Mouse (Mus musculus): ENCODE data around the gene Acin1. TPM values are rescaled to one million over a fixed set of nuclear protein-coding genes. Genes with fewer than 3 reads are reported as not detected.

Acin1 gene
- polyA plus RNA-seq, 1 experiment from 2014 or later, result 109 TPM

GRCm38 (mm10) chr14:54686063-54686521 is 639 bp downstream of the Acin1 start, which contains the start of gene 1700123O20Rik:
1700123O20Rik (plus strand) TSS chr14:54686216.
- peak within 1 kb of the TSS; percentile 95 for H3K9ac ChIP-seq (ENCODE audit: low read depth, low read length)
- peak within 1 kb of the TSS; percentile 97 for H3K27ac ChIP-seq (ENCODE audit: low read depth, low read length)
- H3K27me3 ChIP-seq (replicated peaks; ENCODE audit: control insufficient read depth, insufficient read depth, low read length), result no peaks in the 10 kb centered on the region
- peak within 1 kb of the TSS; percentile 82 for H3K4me3 ChIP-seq (ENCODE audit: low read depth, low read length)
- DNase-seq (ENCODE audit: low spot score) (no peak), ATAC-seq (replicated peaks; ENCODE audit: low FRiP score) (peak; percentile 82)
- 1% methylated on average over 41 of the region's 41 CpGs for WGBS
- no peaks in the 10 kb centered on the region for H3K9me3 ChIP-seq (ENCODE audit: control insufficient read depth, low read length)
- peak within 1 kb of the TSS; percentile 76 for H3K4me2 ChIP-seq
- peaks cover 19% of the 10 kb centered on the region for H3K4me1 ChIP-seq (replicated peaks; ENCODE audit: control insufficient read depth, insufficient read depth, low read length)
- peaks cover 27% of the 10 kb centered on the region; the same call in 1 of the 2 replicates for H3K36me3 ChIP-seq (ENCODE audit: control insufficient read depth, insufficient read depth, low read length)

- H3K27ac ChIP-seq (ENCODE audit: low read depth, low read length), result peak overlapping the region; percentile 97
- DNase-seq (ENCODE audit: low spot score), result no peak
- peak overlapping the region; percentile 82 for H3K4me3 ChIP-seq (ENCODE audit: low read depth, low read length)
- no peaks in the 10 kb centered on the region for H3K9me3 ChIP-seq (ENCODE audit: control insufficient read depth, low read length)
- peaks cover 21% of the 10 kb centered on the region; the same call in 1 of the 2 replicates for H3K36me3 ChIP-seq (ENCODE audit: control insufficient read depth, insufficient read depth, low read length)
- ATAC-seq (replicated peaks; ENCODE audit: low FRiP score), result no peak
- H3K4me2 ChIP-seq, result peak overlapping the region; percentile 76
- peak overlapping the region; percentile 95 for H3K9ac ChIP-seq (ENCODE audit: low read depth, low read length)
- 5% methylated on average over 8 of the region's 8 CpGs for WGBS
- no peaks in the 10 kb centered on the region for H3K27me3 ChIP-seq (replicated peaks; ENCODE audit: control insufficient read depth, insufficient read depth, low read length)
- H3K4me1 ChIP-seq (replicated peaks; ENCODE audit: control insufficient read depth, insufficient read depth, low read length), result peaks cover 19% of the 10 kb centered on the region
These were observed 1.3 kb downstream of the Acin1 start for GRCm38 (mm10) chr14:54685471-54685870.

DNA sequence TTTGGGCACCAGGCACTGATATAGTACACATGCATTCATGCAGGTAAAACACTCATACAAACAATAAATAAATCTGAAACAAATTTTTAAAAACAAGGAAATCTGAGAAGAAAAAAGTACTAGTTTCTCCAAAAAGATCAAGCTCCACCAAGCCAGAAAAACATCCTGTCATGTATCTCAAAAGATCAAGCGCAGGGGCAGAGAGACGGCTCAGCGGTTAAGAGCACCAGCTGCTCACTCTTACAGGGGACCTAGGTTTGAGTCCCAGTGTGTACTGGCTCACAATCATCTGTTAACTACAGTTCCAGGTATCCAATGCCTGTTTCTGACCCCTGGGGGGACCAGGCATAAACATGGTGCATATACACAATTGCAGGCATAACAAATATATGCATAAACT is 4.3 kb downstream of the Acin1 start:
- no peak overlapping the region; the same call in 1 of the 2 replicates for H3K4me2 ChIP-seq
- no peak overlapping the region for H3K27ac ChIP-seq (ENCODE audit: low read depth, low read length)
- peaks cover 21% of the 10 kb centered on the region; the same call in 1 of the 2 replicates for H3K36me3 ChIP-seq (ENCODE audit: control insufficient read depth, insufficient read depth, low read length)
- no peaks in the 10 kb centered on the region for H3K9me3 ChIP-seq (ENCODE audit: control insufficient read depth, low read length)
- no peak for DNase-seq (ENCODE audit: low spot score)
- no peak for ATAC-seq (replicated peaks; ENCODE audit: low FRiP score)
- H3K4me3 ChIP-seq (ENCODE audit: low read depth, low read length), result no peak overlapping the region
- 88% methylated on average over 3 of the region's 3 CpGs for WGBS
- H3K9ac ChIP-seq (ENCODE audit: low read depth, low read length), result no peak overlapping the region
- H3K27me3 ChIP-seq (replicated peaks; ENCODE audit: control insufficient read depth, insufficient read depth, low read length), result no peaks in the 10 kb centered on the region
- peaks cover 18% of the 10 kb centered on the region for H3K4me1 ChIP-seq (replicated peaks; ENCODE audit: control insufficient read depth, insufficient read depth, low read length)

GRCm38 (mm10) chr14:54678657-54679304 is 8.0 kb downstream of the Acin1 start:
- Histone ChIP-seq H3K9me3 (ENCODE audit: control insufficient read depth, low read length) (no peaks in the 10 kb centered on the region), H3K27me3 (replicated peaks; ENCODE audit: control insufficient read depth, insufficient read depth, low read length) (no peaks in the 10 kb centered on the region), H3K4me1 (replicated peaks; ENCODE audit: control insufficient read depth, insufficient read depth, low read length) (0 out of 2 replicates have a peak, but pooled peaks cover 7% of the 10 kb centered on the region), H3K36me3 (ENCODE audit: control insufficient read depth, insufficient read depth, low read length) (peaks cover 36% of the 10 kb centered on the region), H3K9ac (ENCODE audit: low read depth, low read length) (no peak overlapping the region), H3K4me2 (no peak overlapping the region), H3K27ac (ENCODE audit: low read depth, low read length) (no peak overlapping the region), H3K4me3 (ENCODE audit: low read depth, low read length) (no peak overlapping the region)
- ATAC-seq (replicated peaks; ENCODE audit: low FRiP score) (no peak), DNase-seq (ENCODE audit: low spot score) (no peak)
- 83% methylated on average over 16 of the region's 16 CpGs for WGBS

DNA sequence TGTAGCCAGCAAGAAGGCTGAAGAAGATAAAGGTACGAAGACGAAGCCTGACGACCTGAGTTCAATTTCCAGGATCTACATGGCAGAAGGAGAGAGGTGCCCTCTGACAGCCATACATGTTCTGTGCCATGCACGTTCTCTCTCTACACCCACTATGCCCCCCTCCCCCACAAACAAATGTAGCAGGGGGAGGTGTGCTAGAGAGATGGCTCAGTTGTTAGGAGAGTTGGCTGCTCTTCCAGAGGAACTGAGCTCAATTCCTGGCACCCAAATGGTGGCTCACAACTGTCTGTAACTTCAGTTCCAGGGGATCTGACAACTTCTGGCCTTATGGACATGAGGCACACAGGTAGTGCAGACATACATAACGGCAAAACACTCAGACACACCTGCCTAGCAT is 10.4 kb downstream of the Acin1 start:
- no peak overlapping the region for H3K9ac ChIP-seq (ENCODE audit: low read depth, low read length)
- WGBS, result 95% methylated on average over 5 of the region's 5 CpGs
- DNase-seq (ENCODE audit: low spot score), result no peak

DNA sequence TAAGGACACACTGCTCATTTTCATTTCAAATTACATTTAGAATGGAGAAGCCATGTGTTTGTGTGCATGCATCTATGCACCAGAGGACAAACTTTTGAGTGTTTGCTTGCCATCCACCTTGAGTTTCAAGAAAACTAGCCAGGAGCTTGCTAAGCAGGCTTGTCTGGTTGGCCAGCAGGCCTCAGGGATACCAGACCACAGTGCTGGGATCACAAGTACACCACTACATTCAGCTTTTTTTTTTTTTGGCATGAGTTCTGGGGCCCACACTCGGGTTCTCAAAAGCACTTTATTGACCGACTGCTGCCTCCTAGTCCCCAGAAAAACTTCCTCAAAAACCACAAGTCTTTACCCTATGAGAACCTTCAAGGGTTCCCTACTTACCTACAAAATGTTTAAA is 12.4 kb downstream of the Acin1 start:
- no peak for DNase-seq (ENCODE audit: low spot score)
- Histone ChIP-seq H3K27ac (ENCODE audit: low read depth, low read length) (no peak overlapping the region), H3K4me1 (replicated peaks; ENCODE audit: control insufficient read depth, insufficient read depth, low read length) (0 out of 2 replicates have a peak, but pooled peaks cover 3% of the 10 kb centered on the region), H3K36me3 (ENCODE audit: control insufficient read depth, insufficient read depth, low read length) (peaks cover 30% of the 10 kb centered on the region), H3K9ac (ENCODE audit: low read depth, low read length) (no peak overlapping the region), H3K27me3 (replicated peaks; ENCODE audit: control insufficient read depth, insufficient read depth, low read length) (no peaks in the 10 kb centered on the region), H3K4me3 (ENCODE audit: low read depth, low read length) (no peak overlapping the region), H3K9me3 (ENCODE audit: control insufficient read depth, low read length) (no peaks in the 10 kb centered on the region), H3K4me2 (no peak overlapping the region)
- no peak for ATAC-seq (replicated peaks; ENCODE audit: low FRiP score)
- WGBS, result 68% methylated on average over 2 of the region's 2 CpGs

More for the DNA sequence above, 10.4 kb downstream of the Acin1 start:
- peaks cover 29% of the 10 kb centered on the region for H3K36me3 ChIP-seq (ENCODE audit: control insufficient read depth, insufficient read depth, low read length)
- no peak overlapping the region for H3K4me2 ChIP-seq
- H3K27ac ChIP-seq (ENCODE audit: low read depth, low read length), result no peak overlapping the region
- H3K9me3 ChIP-seq (ENCODE audit: control insufficient read depth, low read length), result no peaks in the 10 kb centered on the region
- H3K4me1 ChIP-seq (replicated peaks; ENCODE audit: control insufficient read depth, insufficient read depth, low read length), result 0 out of 2 replicates have a peak, but pooled peaks cover 3% of the 10 kb centered on the region
- no peaks in the 10 kb centered on the region for H3K27me3 ChIP-seq (replicated peaks; ENCODE audit: control insufficient read depth, insufficient read depth, low read length)
- no peak for ATAC-seq (replicated peaks; ENCODE audit: low FRiP score)
- no peak overlapping the region for H3K4me3 ChIP-seq (ENCODE audit: low read depth, low read length)

DNA sequence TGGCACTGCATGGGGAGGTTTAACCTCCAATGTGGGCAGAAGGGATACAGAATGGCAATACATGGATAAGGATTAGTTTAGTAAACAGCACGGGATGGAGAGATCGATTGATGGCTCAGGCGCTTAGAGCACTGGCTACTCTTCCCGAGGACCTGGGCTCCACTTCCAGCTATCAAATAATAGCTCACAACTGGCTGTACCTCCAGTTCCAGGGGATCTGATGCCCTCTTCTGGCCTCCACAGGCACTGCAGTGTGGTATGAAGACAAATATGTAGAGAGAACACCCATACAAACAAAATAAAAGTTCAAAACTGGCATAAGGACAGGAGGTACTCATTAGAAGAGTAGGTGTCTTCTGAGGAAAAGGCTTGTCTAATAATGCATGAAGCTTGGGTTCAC is 17.4 kb downstream of the Acin1 start:
- Histone ChIP-seq H3K9me3 (ENCODE audit: control insufficient read depth, low read length) (no peaks in the 10 kb centered on the region), H3K9ac (ENCODE audit: low read depth, low read length) (no peak overlapping the region), H3K27ac (ENCODE audit: low read depth, low read length) (no peak overlapping the region), H3K27me3 (replicated peaks; ENCODE audit: control insufficient read depth, insufficient read depth, low read length) (no peaks in the 10 kb centered on the region), H3K4me3 (ENCODE audit: low read depth, low read length) (no peak overlapping the region), H3K4me1 (replicated peaks; ENCODE audit: control insufficient read depth, insufficient read depth, low read length) (no peaks in the 10 kb centered on the region), H3K4me2 (no peak overlapping the region), H3K36me3 (ENCODE audit: control insufficient read depth, insufficient read depth, low read length) (peaks cover 31% of the 10 kb centered on the region)
- ATAC-seq (replicated peaks; ENCODE audit: low FRiP score) (no peak), DNase-seq (ENCODE audit: low spot score) (no peak)
- 69% methylated on average over 4 of the region's 4 CpGs for WGBS

DNA sequence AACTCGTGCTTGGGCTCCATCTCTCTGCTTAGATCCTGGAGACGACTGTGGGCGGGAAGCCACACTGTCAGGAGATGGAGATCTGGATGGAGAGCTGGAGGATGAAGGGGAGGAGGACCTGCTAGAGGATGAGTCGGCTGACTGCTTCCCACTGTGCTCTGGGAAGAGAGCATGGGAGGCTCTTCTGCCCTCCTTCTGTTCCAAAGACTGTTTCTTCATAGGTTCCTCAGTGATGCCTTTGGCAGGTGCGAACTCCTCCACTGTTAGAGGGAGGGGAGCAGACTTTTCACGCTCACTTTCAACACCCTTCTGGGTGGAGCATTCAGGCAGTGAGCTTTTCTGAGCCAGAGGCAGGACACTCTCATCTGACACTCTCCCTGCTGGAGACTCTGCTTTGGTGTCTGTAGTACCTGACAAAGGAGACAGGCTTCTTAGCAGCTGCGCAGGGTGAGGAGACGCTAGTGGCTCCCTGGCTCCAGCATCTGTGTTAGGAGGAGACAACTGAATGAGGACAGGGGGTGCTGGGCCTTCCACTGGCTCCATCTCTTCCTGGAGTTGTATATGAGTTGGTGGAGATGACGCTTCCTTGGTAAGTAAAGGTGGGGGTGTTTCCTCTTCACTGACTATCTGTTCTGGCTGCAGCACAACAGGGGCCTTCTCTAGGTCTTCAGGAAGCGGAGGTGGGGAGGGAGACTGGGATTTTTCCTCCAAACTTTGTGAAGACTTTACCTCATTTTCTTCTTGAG is 22.1 kb downstream of the Acin1 start:
- ATAC-seq (replicated peaks; ENCODE audit: low FRiP score) (no peak), DNase-seq (ENCODE audit: low spot score) (no peak)
- Histone ChIP-seq H3K27me3 (replicated peaks; ENCODE audit: control insufficient read depth, insufficient read depth, low read length) (no peaks in the 10 kb centered on the region), H3K27ac (ENCODE audit: low read depth, low read length) (no peak overlapping the region), H3K36me3 (ENCODE audit: control insufficient read depth, insufficient read depth, low read length) (peaks cover 49% of the 10 kb centered on the region), H3K4me2 (no peak overlapping the region), H3K9ac (ENCODE audit: low read depth, low read length) (no peak overlapping the region), H3K4me3 (ENCODE audit: low read depth, low read length) (no peak overlapping the region), H3K4me1 (replicated peaks; ENCODE audit: control insufficient read depth, insufficient read depth, low read length) (no peaks in the 10 kb centered on the region), H3K9me3 (ENCODE audit: control insufficient read depth, low read length) (no peaks in the 10 kb centered on the region)
- 87% methylated on average over 10 of the region's 10 CpGs for WGBS

Data from liver, embryonic 11.5 days (tissue).